Comparison of ENCODE assay signal across 15 mouse cellular contexts in the genomic region with DNA sequence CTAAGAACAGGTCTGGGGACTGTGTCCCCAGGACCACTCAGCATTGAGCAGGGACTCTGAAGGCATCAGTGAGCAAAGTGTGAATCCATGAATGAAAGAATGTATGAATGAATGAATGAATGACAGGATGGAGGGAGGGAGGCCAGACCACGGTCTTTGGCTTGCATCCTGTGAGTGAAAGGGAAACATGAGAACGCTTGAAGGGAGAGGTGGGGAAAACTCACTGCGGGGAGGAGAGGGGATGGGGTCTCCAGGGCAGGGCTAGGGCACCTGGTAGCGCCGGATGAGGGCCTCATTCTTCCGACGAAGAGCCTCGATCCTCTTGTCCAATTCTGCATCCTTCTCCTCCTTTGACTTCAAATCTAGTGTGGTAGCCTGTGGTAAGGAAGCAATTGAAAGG. TPM values are rescaled to one million over a fixed set of nuclear protein-coding genes. Genes with fewer than 3 reads are reported as not detected.
"Had no signal": no experiment of that assay in that cellular context is flagged by ENCODE, and none has a peak within 500 bp of the region (broad histone marks: within the 10 kb centered on the region; RNA-seq: fewer than 3 reads in every experiment).

No protein-coding gene starts in this region.

- DNase-seq: lung, adult 2 months; lung, postnatal 14 days; right cerebral cortex, postnatal 14 days; thymus, adult 2 months; thymus, postnatal 25 days; thymus, postnatal 4 days had no signal

- H3K9ac ChIP-seq: lung, embryonic 15.5 days; midbrain, embryonic 13.5 days; midbrain, embryonic 15.5 days; neural tube, embryonic 12.5 days; stomach, embryonic 15.5 days had no signal

- ATAC-seq: lung, postnatal 0 days; midbrain, embryonic 13.5 days; midbrain, embryonic 15.5 days had no signal

- H3K4me2 ChIP-seq: lung, embryonic 15.5 days; midbrain, embryonic 11.5 days; midbrain, embryonic 13.5 days; midbrain, embryonic 15.5 days; neural tube, embryonic 12.5 days had no signal

- H3K27ac ChIP-seq: lung, embryonic 15.5 days; macrophage; midbrain, embryonic 13.5 days; midbrain, embryonic 15.5 days; neural tube, embryonic 12.5 days had no signal

- H3K9me3 ChIP-seq: lung, embryonic 15.5 days; midbrain, embryonic 13.5 days; midbrain, embryonic 15.5 days; neural tube, embryonic 12.5 days; stomach, embryonic 15.5 days had no signal

- H3K27me3 ChIP-seq: lung, embryonic 15.5 days; megakaryocyte, embryonic 14.5 days; midbrain, embryonic 13.5 days; midbrain, embryonic 15.5 days; neural tube, embryonic 12.5 days; stomach, embryonic 15.5 days had no signal

- H3K4me3 ChIP-seq: lung, embryonic 15.5 days; megakaryocyte, embryonic 14.5 days; midbrain, embryonic 15.5 days; neural tube, embryonic 12.5 days; stomach, embryonic 15.5 days had no signal

RNA-seq across cellular contexts. Expression of a gene that starts 40.0 kb away (rescaled TPM):
- polyA plus RNA-seq: midbrain, embryonic 15.5 days had no signal
